ENCODE assay signal across 21 mouse cellular contexts in the genomic region with DNA sequence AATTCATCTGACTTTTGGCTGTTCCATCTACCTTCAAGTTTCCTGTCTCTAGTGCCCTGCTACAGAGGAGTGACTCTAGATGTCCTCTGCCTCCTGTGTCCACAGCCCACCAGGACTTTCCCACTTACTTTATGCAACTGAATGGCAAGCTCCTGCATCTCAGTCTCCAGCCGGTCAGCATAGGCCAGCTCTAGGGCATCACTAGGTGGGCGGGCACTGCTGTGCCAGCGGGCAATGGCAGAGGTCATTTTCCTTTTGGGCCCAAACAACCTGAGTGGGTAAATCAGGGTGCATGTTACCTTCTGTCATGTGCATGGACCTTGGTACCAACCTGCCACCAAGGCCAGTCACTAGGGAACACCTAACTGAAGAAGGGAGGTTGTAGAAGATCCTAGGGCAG. TPM values are rescaled to one million over a fixed set of nuclear protein-coding genes. Genes with fewer than 3 reads are reported as not detected.
"Had no signal": no experiment of that assay in that cellular context is flagged by ENCODE, and none has a peak within 500 bp of the region (broad histone marks: within the 10 kb centered on the region; RNA-seq: fewer than 3 reads in every experiment).

No protein-coding gene starts in this region.

- H3K27me3 ChIP-seq: neural tube, embryonic 13.5 days; neural tube, embryonic 15.5 days; stomach, embryonic 15.5 days had no signal

- H3K27ac ChIP-seq: neural tube, embryonic 13.5 days; neural tube, embryonic 15.5 days; stomach, embryonic 15.5 days; stomach, postnatal 0 days had no signal

- H3K4me3 ChIP-seq: neural tube, embryonic 13.5 days; neural tube, embryonic 15.5 days; stomach, embryonic 15.5 days had no signal

- H3K9ac ChIP-seq: neural tube, embryonic 13.5 days; neural tube, embryonic 15.5 days; stomach, embryonic 15.5 days had no signal

- DNase-seq: retina, postnatal 1 day; right cerebral cortex, adult 18-20 months; right cerebral cortex, postnatal 14 days; right cerebral cortex, postnatal 25 days; right cerebral cortex, postnatal 4 days; spleen, adult 18-20 months; thymus, adult 18-20 months; thymus, adult 2 months; thymus, postnatal 14 days; thymus, postnatal 25 days; thymus, postnatal 36 days; thymus, postnatal 4 days had no signal

RNA-seq across cellular contexts. Expression of gene Sept12, which starts 54.2 kb away (rescaled TPM):
- total RNA-seq: neutrophil, adult 5-6 weeks had no signal
- polyA plus RNA-seq: neural tube, embryonic 13.5 days; neural tube, embryonic 14.5 days; neural tube, embryonic 15.5 days; spleen, adult 2 months; stomach, embryonic 14.5 days; stomach, embryonic 15.5 days; stomach, embryonic 16.5 days; stomach, postnatal 0 days had no signal
